In genomic region chr3:30507576-30508295, GRCm38 (mm10) we compare ENCODE assay signal across 9 mouse cellular contexts. TPM values are rescaled to one million over a fixed set of nuclear protein-coding genes. Genes with fewer than 3 reads are reported as not detected.
A peak's percentile ranks its signal among the peaks of the same experiment; 100 is the strongest.
DNase-seq lines count a peak whose midpoint lies in the region; ATAC-seq lines count a peak whose summit lies in the region.
"Had no signal": no experiment of that assay in that cellular context is flagged by ENCODE, and none has a peak within 500 bp of the region (broad histone marks: within the 10 kb centered on the region; RNA-seq: fewer than 3 reads in every experiment).

No protein-coding gene starts in this region.

- H3K4me3 ChIP-seq in megakaryocyte, embryonic 14.5 days (replicated peaks) = peak overlapping the region; percentile 92
- H3K4me3 ChIP-seq in embryonic facial prominence, embryonic 12.5 days = peak overlapping the region; percentile 65
- H3K4me3 ChIP-seq in neural tube, embryonic 12.5 days = peak overlapping the region; percentile 59

- H3K27ac ChIP-seq in embryonic facial prominence, embryonic 12.5 days = peak overlapping the region; percentile 94
- peak overlapping the region; percentile 37; the same call in 1 of the 2 replicates for H3K27ac ChIP-seq in neural tube, embryonic 12.5 days

- WGBS in embryonic facial prominence, embryonic 12.5 days = under 1% methylated on average over 41 of the region's 41 CpGs
- under 1% methylated on average over 41 of the region's 41 CpGs for WGBS in neural tube, embryonic 12.5 days

- peaks cover 40% of the 10 kb centered on the region for H3K4me1 ChIP-seq in megakaryocyte, embryonic 14.5 days
- peaks cover 13% of the 10 kb centered on the region for H3K4me1 ChIP-seq in embryonic facial prominence, embryonic 12.5 days
- H3K4me1 ChIP-seq in neural tube, embryonic 12.5 days = peaks cover 25% of the 10 kb centered on the region

- no peaks in the 10 kb centered on the region for H3K36me3 ChIP-seq in megakaryocyte, embryonic 14.5 days (replicated peaks; ENCODE audit: low read length)
- no peaks in the 10 kb centered on the region for H3K36me3 ChIP-seq in embryonic facial prominence, embryonic 12.5 days
- H3K36me3 ChIP-seq in neural tube, embryonic 12.5 days = no peaks in the 10 kb centered on the region

- H3K9ac ChIP-seq in embryonic facial prominence, embryonic 12.5 days = peak overlapping the region; percentile 77
- peak overlapping the region; percentile 61 for H3K9ac ChIP-seq in neural tube, embryonic 12.5 days

- H3K9me3 ChIP-seq in megakaryocyte, embryonic 14.5 days = no peaks in the 10 kb centered on the region
- H3K9me3 ChIP-seq in embryonic facial prominence, embryonic 12.5 days = no peaks in the 10 kb centered on the region
- no peaks in the 10 kb centered on the region for H3K9me3 ChIP-seq in neural tube, embryonic 12.5 days

- no peak for ATAC-seq in megakaryocyte, adult 5-6 weeks (ENCODE audit: poor library complexity, severe bottlenecking)
- peak; percentile 24; the same call in 1 of the 2 replicates for ATAC-seq in embryonic facial prominence, embryonic 12.5 days (ENCODE audit: insufficient number of reproducible peaks, insufficient read depth, low FRiP score, low TSS enrichment)
- peak; percentile 43 for ATAC-seq in neural tube, embryonic 12.5 days (ENCODE audit: low FRiP score, low read depth)

- H3K4me2 ChIP-seq in embryonic facial prominence, embryonic 12.5 days (replicated peaks) = peak overlapping the region; percentile 85
- H3K4me2 ChIP-seq in neural tube, embryonic 12.5 days (replicated peaks) = peak overlapping the region; percentile 89

- DNase-seq in heart, postnatal 4 days = peak; percentile 51
- DNase-seq in liver = peak; percentile 10
- no peak for DNase-seq in right cerebral cortex, postnatal 36 days (ENCODE audit: low spot score in 2 of 2)
- DNase-seq in layer of hippocampus, postnatal 10 days (ENCODE audit: low spot score in 2 of 2) = no peak

- H3K27me3 ChIP-seq in megakaryocyte, embryonic 14.5 days (replicated peaks) = peaks cover 85% of the 10 kb centered on the region
- peaks cover 39% of the 10 kb centered on the region for H3K27me3 ChIP-seq in embryonic facial prominence, embryonic 12.5 days
- H3K27me3 ChIP-seq in neural tube, embryonic 12.5 days (replicated peaks) = peaks cover 71% of the 10 kb centered on the region

RNA-seq across cellular contexts. Expression of gene Mecom, which starts 40.1 kb away (rescaled TPM):
- polyA plus RNA-seq in megakaryocyte, embryonic 14.5 days (2012; ENCODE audit: insufficient read depth, low replicate concordance) = not detected in 2 replicates
- 0.07 TPM in 1 of 2 replicates, not detected in the other for total RNA-seq in megakaryocyte, adult 5-6 weeks (2015)
- not detected in 2 replicates for total RNA-seq in megakaryocyte, adult 5-6 weeks (2017)
- polyA plus RNA-seq in embryonic facial prominence, embryonic 12.5 days (2016; fragmentation: Nextera tagmentation; extraction: Ambion mirVana) = 37.4 and 39.6 TPM in 2 replicates
- total RNA-seq in heart, postnatal 4 days (2021) = 10 to 100 TPM; 31.5 to 36.1 TPM
- polyA plus RNA-seq in neural tube, embryonic 12.5 days (2016; fragmentation: Nextera tagmentation; extraction: Ambion mirVana) = 16.1 and 18.4 TPM in 2 replicates
- total RNA-seq in layer of hippocampus, postnatal 10 days (2021) = 1 to 10 TPM; 6.5 to 6.8 TPM
- total RNA-seq: neutrophil, adult 5-6 weeks had no signal

Comparison
In these comparisons a context has a peak if more than half of its experiments do, and no peak if none do; other contexts are left out.
1. DNase-seq: peak in heart, postnatal 4 days (single experiment) and liver (single experiment); none in right cerebral cortex, postnatal 36 days (0 of 2) and layer of hippocampus, postnatal 10 days (0 of 2).
2. RNA of gene Mecom, which starts 40.1 kb away (total RNA-seq): 31.5 to 36.1 TPM in heart, postnatal 4 days and 6.5 to 6.8 TPM in layer of hippocampus, postnatal 10 days; 0.07 TPM in megakaryocyte, adult 5-6 weeks; every median in the first group is over 4 times any median in the second.
3. Peak in every context shown above with its lines, with median percentiles within 50 percentile points of each other: H3K4me3 ChIP-seq.